In the genomic region with DNA sequence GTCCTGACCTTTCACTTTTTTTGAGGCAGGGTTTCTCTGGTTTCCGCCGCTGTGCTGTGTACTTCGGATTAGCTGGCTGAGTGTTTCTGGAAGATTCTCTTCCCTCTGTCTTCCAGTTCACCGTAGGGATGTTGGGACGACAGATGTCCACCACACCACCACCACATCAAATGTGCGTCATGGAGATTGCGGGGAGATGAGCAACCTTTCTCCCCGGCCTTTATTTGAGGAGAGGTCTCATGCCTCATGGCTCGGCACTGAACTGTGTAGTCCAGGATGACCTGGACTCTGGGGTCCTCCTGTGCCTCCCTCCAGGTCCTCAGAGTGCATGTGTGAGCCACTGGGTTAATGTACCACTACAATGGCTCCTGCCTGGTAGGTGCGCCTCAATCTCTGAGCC, we compare ENCODE assay signal across 20 mouse cellular contexts.
A peak's percentile ranks its signal among the peaks of the same experiment; 100 is the strongest.
DNase-seq lines count a peak whose midpoint lies in the region; ATAC-seq and TF ChIP-seq lines count a peak whose summit lies in the region.
"Had no signal": no experiment of that assay in that cellular context is flagged by ENCODE, and none has a peak within 500 bp of the region (broad histone marks: within the 10 kb centered on the region; RNA-seq: fewer than 3 reads in every experiment).

No protein-coding gene starts in this region.

- H3K27ac ChIP-seq in liver, embryonic 11.5 days (ENCODE audit: low read depth, low read length), result no peak overlapping the region
- H3K27ac ChIP-seq in liver, embryonic 12.5 days, result no peak overlapping the region
- H3K27ac ChIP-seq: gastrocnemius, adult 2 months; heart, embryonic 13.5 days; hindbrain, embryonic 13.5 days; kidney, postnatal 0 days; limb, embryonic 12.5 days; midbrain, embryonic 10.5 days had no signal

- peaks cover 3% of the 10 kb centered on the region; the same call in 1 of the 2 replicates for H3K4me1 ChIP-seq in liver, embryonic 11.5 days (replicated peaks; ENCODE audit: control insufficient read depth, insufficient read depth, low read length)
- peaks cover 26% of the 10 kb centered on the region for H3K4me1 ChIP-seq in E14TG2a.4 (replicated peaks; ENCODE audit: low read depth, low read length)
- peaks cover 17% of the 10 kb centered on the region for H3K4me1 ChIP-seq in liver, embryonic 12.5 days
- H3K4me1 ChIP-seq: hindbrain, embryonic 13.5 days; limb, embryonic 12.5 days; midbrain, embryonic 10.5 days had no signal

- no peak overlapping the region for H3K9ac ChIP-seq in liver, embryonic 11.5 days (ENCODE audit: low read depth, low read length)
- H3K9ac ChIP-seq in liver, embryonic 12.5 days, result no peak overlapping the region
- H3K9ac ChIP-seq: heart, embryonic 13.5 days; hindbrain, embryonic 13.5 days; limb, embryonic 12.5 days; lung, embryonic 14.5 days had no signal

- H3K9me3 ChIP-seq in liver, embryonic 11.5 days (ENCODE audit: control insufficient read depth, low read length), result no peaks in the 10 kb centered on the region
- H3K9me3 ChIP-seq in E14TG2a.4 (ENCODE audit: low read length), result no peaks in the 10 kb centered on the region
- H3K9me3 ChIP-seq in liver, embryonic 12.5 days (replicated peaks), result no peaks in the 10 kb centered on the region
- H3K9me3 ChIP-seq: hindbrain, embryonic 13.5 days; midbrain, embryonic 10.5 days had no signal

- H3K27me3 ChIP-seq in liver, embryonic 11.5 days (replicated peaks; ENCODE audit: control insufficient read depth, insufficient read depth, low read length), result no peaks in the 10 kb centered on the region
- H3K27me3 ChIP-seq in E14TG2a.4 (ENCODE audit: insufficient read depth, low read length), result peaks cover 30% of the 10 kb centered on the region
- no peaks in the 10 kb centered on the region for H3K27me3 ChIP-seq in liver, embryonic 12.5 days (replicated peaks)
- H3K27me3 ChIP-seq: heart, embryonic 13.5 days; hindbrain, embryonic 13.5 days; limb, embryonic 12.5 days had no signal

- H3K36me3 ChIP-seq in liver, embryonic 11.5 days (ENCODE audit: control insufficient read depth, insufficient read depth, low read length), result no peaks in the 10 kb centered on the region
- H3K36me3 ChIP-seq in E14TG2a.4 (ENCODE audit: insufficient read depth, low read length), result no peaks in the 10 kb centered on the region
- H3K36me3 ChIP-seq in liver, embryonic 12.5 days, result no peaks in the 10 kb centered on the region
- H3K36me3 ChIP-seq: heart, embryonic 13.5 days; hindbrain, embryonic 13.5 days; limb, embryonic 12.5 days; midbrain, embryonic 10.5 days had no signal

- DNase-seq in liver, embryonic 11.5 days (ENCODE audit: low spot score), result no peak
- DNase-seq in liver, result no peak
- no peak for DNase-seq in MN1 (ENCODE audit: low spot score)
- no peak for DNase-seq in layer of hippocampus, postnatal 14 days (ENCODE audit: low spot score in 2 of 2)
- DNase-seq: adrenal gland, postnatal 14 days; cerebellum, adult 9-10 months; gastrocnemius, adult 2 months; heart, postnatal 36 days; kidney, adult 11 months; layer of hippocampus, postnatal 36 days; lung, embryonic 14.5 days had no signal

- TF ChIP-seq CTCF in E14TG2a.4 (conservative IDR thresholded peaks at IDR 0.05; ENCODE audit: low read length), result no peak

- ATAC-seq in liver, embryonic 11.5 days (replicated peaks; ENCODE audit: low FRiP score), result no peak
- 0 out of 2 replicates have a peak, but pooled peaks have one; percentile 28 for ATAC-seq in liver, embryonic 12.5 days
- ATAC-seq in megakaryocyte-erythroid progenitor cell, adult 5-6 weeks (replicated peaks; ENCODE audit: low FRiP score, low TSS enrichment, poor library complexity, severe bottlenecking), result 0 out of 2 replicates have a peak, but pooled peaks have one; percentile 18
- ATAC-seq: forebrain, embryonic 14.5 days had no signal

- peak overlapping the region; percentile 65 for H3K4me2 ChIP-seq in liver, embryonic 11.5 days
- H3K4me2 ChIP-seq in liver, embryonic 12.5 days, result peak overlapping the region; percentile 72
- H3K4me2 ChIP-seq: hindbrain, embryonic 13.5 days; limb, embryonic 12.5 days; lung, embryonic 14.5 days had no signal

- WGBS in liver, embryonic 11.5 days, result 86% methylated on average over 10 of the region's 10 CpGs
- 85% methylated on average over 10 of the region's 10 CpGs for WGBS in liver, embryonic 12.5 days (ENCODE audit: insufficient replicate concordance)

- H3K4me3 ChIP-seq in liver, embryonic 11.5 days (ENCODE audit: low read depth, low read length), result no peak overlapping the region; the same call in 1 of the 2 replicates
- peak overlapping the region; percentile 48 for H3K4me3 ChIP-seq in E14TG2a.4 (replicated peaks; ENCODE audit: low read length)
- H3K4me3 ChIP-seq in liver, embryonic 12.5 days, result peak overlapping the region; percentile 50; the same call in 1 of the 2 replicates
- H3K4me3 ChIP-seq: hindbrain, embryonic 13.5 days; limb, embryonic 12.5 days; midbrain, embryonic 10.5 days had no signal
